Mouse (Mus musculus) natural killer cell, adult 2 months (primary cell): ENCODE data around the gene Zic5.

Experiments
- DNase-seq, 2 experiments: peaks; one replicate each; pipeline ENCODE4 v3.0.0; 2022; ENCODE audit warnings: low spot score in 2 of 2

The Zic5 gene

GRCm38 (mm10) chr14:122480355-122480754 is 14.9 kb upstream of the Zic5 start:
- DNase-seq, result no peak

- no peak for DNase-seq
Observed at GRCm38 (mm10) chr14:122479461-122480109, 14.1 kb upstream of the Zic5 start.

DNA sequence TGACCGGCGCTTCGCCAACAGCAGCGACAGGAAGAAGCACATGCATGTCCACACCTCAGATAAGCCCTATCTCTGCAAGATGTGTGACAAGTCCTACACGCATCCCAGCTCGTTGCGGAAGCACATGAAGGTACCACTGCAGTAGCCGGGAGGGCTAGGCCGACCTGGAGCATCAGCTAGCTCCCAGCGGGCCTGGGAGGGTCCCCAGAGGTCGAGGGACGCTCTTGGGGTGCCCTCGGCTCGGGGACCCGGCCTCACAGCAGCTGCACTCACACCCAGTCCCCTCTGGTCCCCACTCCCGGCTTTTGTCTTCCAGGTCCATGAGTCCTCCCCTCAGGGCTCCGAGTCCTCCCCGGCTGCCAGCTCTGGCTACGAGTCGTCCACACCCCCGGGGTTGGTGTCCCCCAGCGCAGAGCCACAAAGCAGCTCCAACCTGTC is 13.1 kb upstream of the Zic5 start:
- no peak for DNase-seq

GRCm38 (mm10) chr14:122477971-122478573 is 12.6 kb upstream of the Zic5 start:
- no peak for DNase-seq

DNA sequence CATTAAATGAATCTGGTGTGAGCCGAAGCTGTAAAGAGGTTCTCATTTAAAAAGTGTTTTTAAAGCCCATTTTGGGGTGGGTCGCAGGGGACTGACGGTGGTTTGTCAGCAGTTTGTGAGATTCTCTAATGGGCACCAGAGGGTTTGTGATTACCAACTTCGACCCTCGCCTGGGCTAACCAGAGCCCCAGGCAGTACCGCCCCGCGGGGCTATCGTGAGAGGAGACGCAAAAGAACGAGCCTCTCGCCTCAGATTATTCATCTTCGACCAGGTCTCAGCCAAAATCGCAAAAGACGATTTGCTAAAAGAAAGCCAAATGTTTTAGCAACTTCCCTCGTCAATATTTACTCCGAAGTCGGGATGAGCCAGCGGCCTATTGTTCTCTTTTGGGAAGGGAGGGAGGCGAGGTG is 11.8 kb upstream of the Zic5 start:
- no peak for DNase-seq

- DNase-seq, result no peak
Observed at GRCm38 (mm10) chr14:122476822-122477215, 11.3 kb upstream of the Zic5 start.

- no peak for DNase-seq
Observed at GRCm38 (mm10) chr14:122476041-122476821, 10.8 kb upstream of the Zic5 start.

GRCm38 (mm10) chr14:122475557-122476040 is 10.1 kb upstream of the Zic5 start:
- DNase-seq, result no peak

DNA sequence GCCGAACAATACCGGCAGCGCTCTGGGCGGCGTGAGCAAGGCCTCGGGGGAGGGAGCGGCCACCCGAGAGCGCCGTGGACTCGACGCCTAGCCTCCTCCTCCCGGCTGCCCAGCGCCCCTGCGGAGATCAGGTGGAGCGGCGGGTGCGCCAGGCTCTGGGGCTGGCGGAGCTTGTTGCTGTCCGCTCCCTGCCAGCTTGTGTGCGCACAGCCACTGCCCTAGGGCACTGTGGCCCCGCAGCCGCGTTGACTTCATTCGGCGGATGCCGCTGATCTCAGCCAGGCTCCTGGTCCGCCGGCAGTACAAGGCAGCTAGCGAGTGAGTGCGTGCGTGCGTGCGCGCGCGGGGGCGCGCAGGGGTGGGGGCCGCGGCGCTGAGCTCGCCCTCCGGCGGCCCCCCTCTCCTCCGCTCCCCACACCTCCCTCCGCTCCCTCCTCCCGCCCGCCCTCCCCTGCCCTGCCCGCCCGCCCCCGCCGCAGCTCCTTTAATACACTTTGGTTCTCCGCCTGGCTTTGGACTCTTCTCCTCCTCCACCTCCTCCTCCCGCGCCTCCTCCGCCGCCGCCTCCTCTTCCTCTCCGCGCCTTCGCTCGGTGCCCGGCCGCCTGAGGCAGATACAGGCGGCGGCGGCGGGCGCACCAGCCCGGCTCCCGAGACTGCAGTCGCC is 9.5 kb upstream of the Zic5 start, which contains the start of gene Zic2:
TSS of gene Zic2 (plus strand) at position 545 of the 666 bp plus-strand sequence.
- no peak for DNase-seq

DNA sequence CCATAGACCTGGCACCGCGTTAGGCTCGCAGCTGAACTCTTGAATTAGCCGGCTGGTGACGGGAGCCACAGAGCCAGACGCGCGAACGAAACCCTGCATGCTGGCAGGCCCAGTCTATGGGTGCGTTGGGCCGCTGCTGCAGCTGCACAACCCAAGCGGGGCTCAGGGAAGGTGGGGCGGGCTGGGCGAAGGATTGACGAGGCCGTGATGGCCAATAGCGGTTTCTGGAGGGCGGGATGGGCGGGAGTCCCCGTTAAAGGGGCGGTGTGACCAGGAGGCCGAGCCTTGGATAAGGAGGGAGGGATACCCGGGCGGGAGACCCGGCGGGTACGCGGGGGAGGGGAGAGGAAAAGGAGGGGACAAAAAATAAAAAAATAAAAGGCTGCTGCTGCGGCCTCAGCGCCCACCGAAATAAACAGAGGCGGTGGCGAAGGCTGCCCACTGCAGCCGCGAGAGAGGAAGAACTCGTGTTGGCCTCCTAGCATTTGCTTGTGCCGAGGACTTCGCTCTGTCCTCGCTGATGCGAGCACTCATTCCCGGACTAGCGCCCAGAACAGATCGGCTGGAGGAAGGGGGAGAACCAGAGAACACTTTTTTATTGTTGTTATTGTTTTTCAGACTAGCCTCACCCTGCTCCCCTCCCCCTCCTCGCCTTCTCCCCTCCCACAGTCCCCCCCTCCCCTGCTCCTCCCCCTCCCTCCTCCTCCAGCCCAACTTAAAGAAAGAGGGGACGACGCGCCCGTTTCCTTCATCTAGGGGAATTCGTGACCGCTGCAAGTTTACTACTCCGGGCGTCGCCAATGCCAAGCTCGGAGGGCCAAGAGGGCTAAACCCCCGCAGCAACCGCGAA is 8.8 kb upstream of the Zic5 start:
- no peak for DNase-seq

DNA sequence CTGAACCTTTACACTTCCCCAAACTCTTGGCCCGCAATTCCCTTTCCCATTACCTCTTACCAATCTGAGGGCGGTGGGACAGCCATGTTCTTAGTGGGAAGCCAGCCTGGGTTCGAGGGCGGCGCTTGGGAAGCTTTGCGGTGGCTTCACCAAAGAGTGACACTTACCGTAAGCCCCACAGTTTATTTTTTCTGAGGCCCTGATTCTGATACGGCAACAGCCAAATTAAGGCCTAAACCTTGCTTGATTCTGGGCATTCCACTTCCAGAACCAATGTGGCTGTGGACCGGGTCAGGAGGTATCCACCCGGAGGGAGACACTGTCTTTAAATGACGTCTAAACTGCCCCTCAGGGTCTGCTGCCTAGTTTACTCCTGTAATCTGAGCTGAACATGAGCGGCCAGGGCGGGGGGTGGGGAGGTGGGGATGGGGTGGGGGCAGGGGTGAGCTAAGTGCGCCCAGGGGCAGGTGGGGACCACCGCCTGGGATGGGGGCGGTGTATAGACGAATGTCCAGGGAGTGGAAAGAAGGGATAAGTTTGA is 7.8 kb upstream of the Zic5 start:
- DNase-seq, result no peak

DNA sequence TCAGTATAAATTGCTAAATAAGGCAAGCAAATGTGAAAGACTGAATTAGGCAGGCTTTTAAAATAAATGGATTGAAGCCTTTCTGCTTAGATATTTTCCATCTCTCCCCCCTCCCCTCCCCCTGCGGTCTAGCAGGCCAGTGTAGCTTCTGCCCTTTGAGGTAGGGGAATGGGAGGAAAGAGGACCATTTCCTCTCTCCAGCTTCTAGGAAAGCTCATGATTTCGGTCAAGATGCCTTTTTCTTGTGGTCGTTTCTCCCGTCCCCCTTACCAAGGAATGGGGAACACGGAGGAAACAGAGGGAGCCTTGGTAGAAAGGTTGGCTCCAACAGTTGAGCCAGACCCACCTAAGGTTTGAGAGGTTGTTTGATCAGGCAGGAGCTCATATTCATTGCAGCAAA is 7.2 kb upstream of the Zic5 start:
- no peak for DNase-seq

DNA sequence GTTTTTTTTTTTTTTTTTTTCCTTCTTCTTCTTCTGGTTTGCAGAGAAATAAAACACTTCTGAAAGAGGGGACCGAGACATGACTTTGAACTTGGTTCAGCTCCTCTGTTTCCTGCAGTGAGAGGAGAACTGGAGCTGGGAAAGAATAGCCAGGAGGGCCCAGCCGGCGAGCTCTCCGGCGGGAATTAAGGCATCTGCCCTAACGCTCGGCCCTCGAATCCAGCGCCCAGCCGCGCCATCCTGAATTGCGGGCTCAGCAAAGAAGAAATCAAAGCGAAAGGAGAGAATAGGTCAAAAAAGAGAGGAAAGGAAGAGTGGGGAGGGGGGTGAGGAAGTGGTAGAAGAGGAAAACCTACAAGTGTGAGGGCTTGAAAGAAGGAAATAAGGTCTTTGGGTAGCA is 6.7 kb upstream of the Zic5 start:
- no peak for DNase-seq

GRCm38 (mm10) chr14:122471449-122472085 is 6.1 kb upstream of the Zic5 start:
- DNase-seq, result no peak

- DNase-seq, result no peak
Observed at GRCm38 (mm10) chr14:122468971-122469755, 3.7 kb upstream of the Zic5 start.

- no peak for DNase-seq
Observed at GRCm38 (mm10) chr14:122467926-122468841, 2.7 kb upstream of the Zic5 start.

GRCm38 (mm10) chr14:122466756-122467362 is 1.4 kb upstream of the Zic5 start:
- no peak for DNase-seq

GRCm38 (mm10) chr14:122465931-122466490 is 534 bp upstream of the Zic5 start:
- DNase-seq, result no peak
